Mouse (Mus musculus) monocyte, adult 5-6 weeks (primary cell): ENCODE data around the gene Dhx34. TPM values are rescaled to one million over a fixed set of nuclear protein-coding genes. Genes with fewer than 3 reads are reported as not detected.

Experiments
- ATAC-seq: fragments of 153-309, 156-312 bp; replicated peaks from 2 replicates; pipeline ENCODE4 v1.8.0; 2017; ENCODE audit warnings: mild to moderate bottlenecking; ENCODE audit not compliant: low TSS enrichment, insufficient number of reproducible peaks, severe bottlenecking, poor library complexity, low FRiP score
- total RNA-seq: library from RNA; stranded (forward); fragments of 200-1000, 200-491, 200-594 nt; gene quantifications from 3 replicates; pipeline ENCODE4 v1.2.3, GENCODE M21; 2017

The Dhx34 gene
- total RNA-seq, 1 experiment from 2014 or later: 10.4 TPM

- no peak for ATAC-seq
These were observed 47.0 kb downstream of the Dhx34 start, which contains the start of gene Meis3 for GRCm38 (mm10) chr7:16174597-16175541. TSS of gene Meis3 (plus strand) at chr7:16175090.

- ATAC-seq: 0 out of 2 replicates have a peak, but pooled peaks have one; percentile 14
These were observed 48.7 kb downstream of the Dhx34 start for GRCm38 (mm10) chr7:16173146-16173545.

GRCm38 (mm10) chr7:16172586-16173140 lies 49.2 kb downstream of the Dhx34 start:
- ATAC-seq: no peak

- ATAC-seq: no peak
These were observed 49.7 kb downstream of the Dhx34 start for GRCm38 (mm10) chr7:16172141-16172581.

GRCm38 (mm10) chr7:16162036-16162435 lies 59.8 kb downstream of the Dhx34 start:
- no peak for ATAC-seq

GRCm38 (mm10) chr7:16161302-16161701 lies 60.5 kb downstream of the Dhx34 start:
- ATAC-seq: no peak

- peak; percentile 51; the same call in 1 of the 2 replicates for ATAC-seq
These were observed 61.1 kb downstream of the Dhx34 start for GRCm38 (mm10) chr7:16160702-16161101.

GRCm38 (mm10) chr7:16158735-16159134 lies 63.1 kb downstream of the Dhx34 start:
- no peak for ATAC-seq

GRCm38 (mm10) chr7:16156105-16156714 lies 65.6 kb downstream of the Dhx34 start:
- no peak for ATAC-seq

- no peak for ATAC-seq
These were observed 66.5 kb downstream of the Dhx34 start for GRCm38 (mm10) chr7:16155132-16155872.

GRCm38 (mm10) chr7:16153522-16153921 lies 68.3 kb downstream of the Dhx34 start:
- ATAC-seq: peak; percentile 41; the same call in 1 of the 2 replicates

GRCm38 (mm10) chr7:16150191-16151145 lies 71.4 kb downstream of the Dhx34 start:
- ATAC-seq: no peak

- no peak for ATAC-seq
These were observed 72.6 kb downstream of the Dhx34 start for GRCm38 (mm10) chr7:16149241-16149640.

- 0 out of 2 replicates have a peak, but pooled peaks have one; percentile 23 for ATAC-seq
These were observed 74.2 kb downstream of the Dhx34 start for GRCm38 (mm10) chr7:16147643-16148042.
